In the genomic region with DNA sequence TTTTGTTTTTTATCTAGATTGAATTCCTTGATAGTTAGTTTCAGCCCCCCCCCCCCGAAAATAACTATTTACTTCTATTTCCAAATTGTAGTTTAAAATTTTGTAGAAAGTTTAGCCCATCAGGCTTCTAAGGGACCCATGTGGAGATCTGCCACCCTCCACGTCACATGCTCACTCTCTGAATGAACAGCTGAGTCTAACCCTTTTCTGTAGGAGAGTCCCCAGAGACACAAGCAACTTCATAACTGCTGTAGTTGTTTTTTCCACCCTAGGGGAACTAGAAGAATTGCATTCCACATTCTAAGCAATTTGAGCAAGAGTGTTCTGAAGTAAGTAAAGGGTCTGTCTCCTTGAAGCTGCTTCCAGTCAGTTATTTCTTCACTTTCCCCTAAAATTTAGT, we compare ENCODE assay signal across 28 mouse cellular contexts.
DNase-seq lines count a peak whose midpoint lies in the region; ATAC-seq lines count a peak whose summit lies in the region.
"Had no signal": no experiment of that assay in that cellular context is flagged by ENCODE, and none has a peak within 500 bp of the region (broad histone marks: within the 10 kb centered on the region; RNA-seq: fewer than 3 reads in every experiment).

No protein-coding gene starts in this region.

- H3K36me3 ChIP-seq in kidney, embryonic 14.5 days (ENCODE audit: control insufficient read depth, insufficient read depth, low read length), result no peaks in the 10 kb centered on the region
- H3K36me3 ChIP-seq: embryonic facial prominence, embryonic 13.5 days; forebrain, embryonic 10.5 days; G1E; heart, embryonic 12.5 days; heart, embryonic 15.5 days; hindbrain, embryonic 10.5 days; hindbrain, embryonic 13.5 days had no signal

- peak; percentile 12 for DNase-seq in adrenal gland, postnatal 10 days
- DNase-seq in adrenal gland, postnatal 4 days (ENCODE audit: low spot score in 2 of 2), result no peak
- peak; percentile 8 for DNase-seq in kidney, postnatal 36 days
- peak; percentile 11 for DNase-seq in 3T3-L1 (ENCODE audit: low read depth, low spot score)
- no peak for DNase-seq in embryo, embryonic 9.5 days (ENCODE audit: extremely low spot score)
- DNase-seq: adrenal gland, postnatal 14 days; B cell, adult 2 months; cerebellum, adult 18-20 months; cerebellum, adult 9-10 months; cerebellum, postnatal 14 days; gastrocnemius, postnatal 10 days; gastrocnemius, postnatal 36 days; heart, postnatal 10 days had no signal

- H3K9me3 ChIP-seq in kidney, embryonic 14.5 days (ENCODE audit: control insufficient read depth, low read length), result no peaks in the 10 kb centered on the region
- H3K9me3 ChIP-seq: embryonic facial prominence, embryonic 13.5 days; forebrain, embryonic 10.5 days; forebrain, embryonic 13.5 days; G1E; heart, embryonic 12.5 days; heart, embryonic 15.5 days; hindbrain, embryonic 10.5 days; hindbrain, embryonic 13.5 days had no signal

- H3K9ac ChIP-seq in kidney, embryonic 14.5 days (ENCODE audit: low read depth, low read length), result no peak overlapping the region
- H3K9ac ChIP-seq: embryonic facial prominence, embryonic 13.5 days; forebrain, embryonic 13.5 days; heart, embryonic 12.5 days; heart, embryonic 15.5 days; hindbrain, embryonic 13.5 days had no signal

- H3K4me1 ChIP-seq in kidney, embryonic 14.5 days (ENCODE audit: control insufficient read depth, insufficient read depth, low read length), result no peaks in the 10 kb centered on the region
- H3K4me1 ChIP-seq: heart, embryonic 12.5 days; heart, embryonic 15.5 days had no signal

- ATAC-seq in kidney, embryonic 14.5 days (ENCODE audit: low FRiP score, low TSS enrichment), result no peak
- ATAC-seq: forebrain, embryonic 13.5 days; forebrain, embryonic 16.5 days; hindbrain, postnatal 0 days; inflammation-experienced regulatory T-cells, adult 6 months; intestine, embryonic 16.5 days; Patski had no signal

- WGBS in kidney, embryonic 14.5 days, result 82% methylated on average over 2 of the region's 2 CpGs

- H3K4me2 ChIP-seq in kidney, embryonic 14.5 days (replicated peaks; ENCODE audit: low read depth, low read length), result no peak overlapping the region
- H3K4me2 ChIP-seq: embryonic facial prominence, embryonic 13.5 days; forebrain, embryonic 13.5 days; heart, embryonic 12.5 days; heart, embryonic 15.5 days; hindbrain, embryonic 13.5 days had no signal

- H3K4me3 ChIP-seq in kidney, embryonic 14.5 days (ENCODE audit: low read length), result no peak overlapping the region
- H3K4me3 ChIP-seq: embryonic facial prominence, embryonic 13.5 days; forebrain, embryonic 10.5 days; forebrain, embryonic 13.5 days; heart, embryonic 12.5 days; heart, embryonic 15.5 days; hindbrain, embryonic 10.5 days; hindbrain, embryonic 13.5 days had no signal

- no peak overlapping the region for H3K27ac ChIP-seq in kidney, embryonic 14.5 days (ENCODE audit: low read depth, low read length)
- H3K27ac ChIP-seq: embryonic facial prominence, embryonic 13.5 days; forebrain, embryonic 10.5 days; forebrain, embryonic 13.5 days; heart, embryonic 15.5 days; hindbrain, embryonic 10.5 days; hindbrain, embryonic 13.5 days; hindbrain, postnatal 0 days had no signal

- H3K27me3 ChIP-seq in kidney, embryonic 14.5 days (ENCODE audit: control insufficient read depth, insufficient read depth, low read length), result no peaks in the 10 kb centered on the region
- H3K27me3 ChIP-seq: CH12.LX; embryonic facial prominence, embryonic 13.5 days; forebrain, embryonic 13.5 days; heart, embryonic 12.5 days; heart, embryonic 15.5 days; hindbrain, embryonic 13.5 days; Patski had no signal

Comparison
In these comparisons a context has a peak if more than half of its experiments do, and no peak if none do; other contexts are left out.
1. DNase-seq: peak in adrenal gland, postnatal 10 days (single experiment), kidney, postnatal 36 days (2 of 2) and 3T3-L1 (single experiment); none in adrenal gland, postnatal 4 days (0 of 2) and embryo, embryonic 9.5 days (single experiment).